Mouse (Mus musculus) spleen, postnatal 36 days (tissue): ENCODE measurements around the gene 1110059E24Rik.
"Not testable (repeated sequence)": the region's sequence is repeated elsewhere in the genome, so short reads cannot be mapped to it uniquely, and the experiment has no call there.

Source experiments
- DNase-seq, 2 experiments: peaks; one replicate each; pipeline ENCODE4 v3.0.0; 2022; ENCODE audit warnings: low spot score in 2 of 2, mixed read lengths in 1 of 2

The 1110059E24Rik gene

GRCm38 (mm10) chr19:21652285-21653171 lies at the start of gene 1110059E24Rik:
Gene 1110059E24Rik, minus strand, starts transcription at chr19:21652976.
- DNase-seq = peak; percentile 97 to 99

- DNase-seq = no peak
These were observed 28.2 kb upstream of the 1110059E24Rik start for GRCm38 (mm10) chr19:21680986-21681385.

DNA sequence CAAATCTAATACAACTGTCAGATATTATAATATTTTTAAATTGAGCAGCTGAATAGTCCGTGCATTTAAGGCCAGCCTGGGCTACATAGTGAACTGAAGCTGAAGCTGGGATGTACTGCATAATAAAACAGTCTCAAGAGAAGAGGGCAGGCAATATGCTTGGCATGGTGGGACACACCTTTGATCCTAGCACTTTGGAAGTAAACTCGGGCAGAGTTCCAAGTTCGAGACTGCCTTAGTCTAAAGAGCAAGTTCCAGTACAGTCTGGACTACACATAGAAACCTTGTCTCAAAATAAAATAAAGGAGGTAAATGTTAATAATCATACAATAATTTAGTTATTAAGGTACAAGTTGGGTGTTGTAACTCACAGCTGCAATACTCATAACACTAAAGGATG lies 27.3 kb upstream of the 1110059E24Rik start:
- no peak for DNase-seq

GRCm38 (mm10) chr19:21674354-21675096 lies 21.7 kb upstream of the 1110059E24Rik start:
- DNase-seq = no peak

- DNase-seq = no peak
These were observed 16.9 kb upstream of the 1110059E24Rik start for GRCm38 (mm10) chr19:21669650-21670049.

- no peak for DNase-seq
These were observed 11.1 kb upstream of the 1110059E24Rik start for GRCm38 (mm10) chr19:21663756-21664456.

GRCm38 (mm10) chr19:21660734-21661133 lies 8.0 kb upstream of the 1110059E24Rik start:
- DNase-seq = no peak

- DNase-seq = no peak
These were observed 2.0 kb upstream of the 1110059E24Rik start for GRCm38 (mm10) chr19:21654788-21655187.

DNA sequence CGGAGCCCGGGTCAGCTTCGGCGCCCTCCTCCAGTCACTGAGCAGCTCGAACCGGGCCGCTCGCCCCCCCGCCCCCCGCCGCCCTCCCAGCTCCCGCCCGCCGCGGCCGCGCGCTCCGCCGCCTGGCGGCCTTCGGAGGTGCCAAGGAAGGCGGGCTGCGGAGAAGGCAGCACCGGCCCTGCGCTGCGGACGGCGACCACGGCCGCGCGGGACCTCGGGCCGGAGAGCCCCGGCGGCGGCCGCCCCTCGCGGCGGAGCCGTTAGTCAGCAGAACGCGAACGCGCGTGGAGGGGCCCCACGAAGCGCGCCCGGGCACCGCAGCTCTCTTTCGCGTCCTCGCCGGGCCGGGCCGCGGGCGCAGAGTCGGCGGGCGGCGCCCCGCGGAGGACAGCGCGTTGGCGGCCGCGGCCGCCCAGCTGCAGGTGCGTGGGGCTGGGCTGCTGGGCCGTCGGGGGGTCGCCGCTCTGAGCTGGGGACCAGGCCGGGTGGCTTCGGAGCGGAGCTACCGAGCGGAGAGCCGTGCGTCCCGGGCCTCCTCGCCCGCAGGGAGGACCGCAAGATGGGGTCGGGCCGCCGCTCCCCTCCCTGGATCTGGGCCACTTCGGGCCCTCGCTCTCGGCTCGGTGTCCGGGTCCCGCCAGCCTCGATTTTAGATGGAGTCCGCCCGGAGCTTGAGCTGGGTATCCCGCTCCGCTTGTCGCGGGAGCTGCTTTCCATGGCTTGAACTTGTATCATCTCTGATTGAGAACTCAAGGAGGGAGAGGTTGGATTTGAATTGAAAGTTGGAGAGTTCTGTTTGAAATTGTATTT lies 601 bp upstream of the 1110059E24Rik start, which contains the start of gene Abhd17b:
Abhd17b (plus strand) TSS at position 14 of the 810 bp plus-strand sequence.
- DNase-seq = peak; percentile 18 to 32

GRCm38 (mm10) chr19:21651664-21652063 lies 1.1 kb downstream of the 1110059E24Rik start:
- DNase-seq = no peak

DNA sequence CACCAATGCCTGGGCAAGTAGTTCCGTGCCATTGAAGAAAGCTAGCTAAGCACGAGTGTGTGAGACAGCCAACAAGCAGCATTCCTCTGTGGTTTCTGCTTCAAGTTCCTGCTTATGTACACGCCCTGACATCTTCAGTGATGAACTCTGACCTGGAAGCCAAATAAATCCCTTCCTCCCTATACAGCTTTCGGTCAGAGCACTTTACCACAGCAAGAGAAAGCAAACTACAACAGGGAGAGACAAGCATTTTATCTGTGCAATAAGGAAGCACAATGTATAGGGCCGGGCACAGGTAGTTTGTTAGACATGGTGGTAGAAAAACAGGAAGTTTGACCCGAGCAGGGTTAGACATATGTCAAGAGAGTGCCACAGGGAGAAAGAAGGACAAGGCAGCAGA lies 6.6 kb downstream of the 1110059E24Rik start:
- DNase-seq = peak; percentile 21 to 39

- no peak for DNase-seq
These were observed 7.5 kb downstream of the 1110059E24Rik start for GRCm38 (mm10) chr19:21645301-21645700.

DNA sequence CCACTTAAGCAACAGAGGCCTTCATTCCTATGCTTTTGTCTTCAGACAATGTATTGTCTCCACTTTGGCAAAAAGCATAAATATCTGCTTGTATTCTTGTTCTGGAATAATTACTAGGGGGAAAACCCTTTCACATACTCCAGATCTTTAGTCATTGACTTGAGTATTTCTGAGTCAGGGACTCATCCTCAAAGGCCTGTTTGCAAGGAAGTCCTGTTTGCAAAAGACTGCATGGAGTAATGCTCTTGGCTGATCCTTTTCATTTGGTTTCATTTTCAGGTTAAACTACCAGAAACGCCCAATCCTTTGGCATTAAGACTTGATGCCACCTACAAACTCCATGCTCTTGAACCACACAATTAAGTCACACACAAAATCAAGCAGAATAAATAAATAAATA lies 8.8 kb downstream of the 1110059E24Rik start:
- DNase-seq = no peak

DNA sequence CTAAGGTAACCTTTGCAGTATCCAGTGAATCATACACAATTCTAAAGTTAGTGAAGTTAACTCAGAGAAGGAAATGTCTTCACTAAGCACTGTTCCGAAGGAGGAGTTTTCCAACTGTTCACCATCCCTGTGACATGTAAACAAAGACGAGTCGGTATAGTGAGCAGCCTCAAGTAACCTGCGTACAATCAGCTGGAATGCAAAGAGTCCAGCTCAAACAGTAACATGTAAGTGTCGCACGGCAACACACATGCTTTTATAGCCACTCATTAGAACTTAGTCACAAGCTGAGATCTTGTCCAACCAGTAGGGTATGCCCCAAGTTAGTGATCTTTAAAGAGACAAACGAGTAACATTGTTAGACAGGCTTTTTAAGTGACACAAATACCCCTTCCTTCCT lies 15.1 kb downstream of the 1110059E24Rik start:
- no peak for DNase-seq

DNA sequence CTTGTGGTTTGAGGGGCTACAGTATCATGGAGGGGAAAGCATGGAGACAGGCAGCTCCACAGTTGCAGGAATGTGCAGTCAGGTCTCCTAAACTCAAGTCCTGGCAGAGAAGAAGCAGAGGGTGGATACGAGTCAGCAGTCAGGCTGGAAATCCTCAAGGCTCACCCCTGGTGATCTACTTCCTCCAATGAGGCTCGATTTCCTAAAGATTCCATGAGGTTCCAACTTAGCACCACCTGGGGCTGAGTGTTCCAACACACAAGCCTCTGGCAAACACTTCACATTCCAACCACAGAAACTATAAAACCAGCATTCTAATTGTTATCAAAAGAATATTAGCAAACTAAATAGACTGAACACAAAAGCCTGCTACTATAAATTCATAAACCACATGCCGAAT lies 15.9 kb downstream of the 1110059E24Rik start:
- DNase-seq = no peak

DNA sequence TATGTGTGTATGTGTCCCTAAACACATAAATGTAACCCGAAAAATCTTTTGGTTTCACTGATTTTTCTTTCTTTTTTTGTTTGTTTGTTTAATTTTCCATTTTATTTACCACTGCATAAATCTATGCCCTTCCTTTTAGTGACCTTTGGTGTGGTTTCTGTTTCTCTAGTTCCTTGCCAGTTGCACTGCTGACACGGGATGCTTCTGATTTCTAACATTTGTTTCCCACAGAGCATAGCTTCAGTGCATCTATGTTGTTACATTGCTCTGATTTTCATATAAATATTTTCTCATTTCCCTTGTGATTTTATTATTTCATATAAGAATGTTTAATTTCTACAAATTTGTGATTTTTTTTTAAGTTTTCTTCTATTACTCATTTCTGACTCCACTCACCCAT lies 17.4 kb downstream of the 1110059E24Rik start:
- no peak for DNase-seq

DNA sequence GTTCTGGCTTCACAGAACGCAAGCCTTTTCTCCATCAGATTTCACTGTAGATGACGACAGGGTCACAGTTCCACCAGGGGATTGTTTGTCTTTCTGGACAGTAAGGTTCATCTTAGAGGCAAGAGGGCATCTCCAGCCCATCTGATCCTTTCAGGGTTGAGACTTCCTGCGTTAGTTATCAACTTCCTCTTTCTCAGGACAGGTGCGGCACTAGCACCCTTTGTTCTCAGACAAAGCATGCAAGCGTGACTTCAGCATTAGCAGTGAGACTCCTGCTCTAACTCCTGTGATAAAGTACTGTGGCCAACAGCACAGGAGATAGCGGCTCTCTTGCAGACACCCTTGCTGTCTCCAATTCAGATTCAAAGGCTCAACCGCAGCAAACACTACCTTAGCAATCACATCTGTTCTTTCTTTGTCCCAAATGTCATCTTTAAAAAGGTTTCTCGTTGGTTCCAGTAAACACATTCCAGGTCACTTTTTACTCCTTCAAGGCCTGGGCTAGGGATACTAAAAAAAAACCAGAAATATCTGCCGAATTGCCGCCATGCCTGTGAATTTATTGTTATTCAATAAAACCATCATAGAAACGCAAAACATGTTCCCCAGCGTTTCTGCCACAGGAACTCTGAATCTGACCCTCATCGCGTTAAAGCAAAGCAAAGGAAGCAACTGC lies 22.0 kb downstream of the 1110059E24Rik start:
- peak; percentile 83 to 84 for DNase-seq

- peak in 1 of 2 experiments; percentile 19 for DNase-seq
These were observed 23.3 kb downstream of the 1110059E24Rik start for GRCm38 (mm10) chr19:21629501-21629900.

- no peak for DNase-seq
These were observed 23.7 kb downstream of the 1110059E24Rik start for GRCm38 (mm10) chr19:21629030-21629429.

GRCm38 (mm10) chr19:21628440-21628839 lies 24.3 kb downstream of the 1110059E24Rik start:
- DNase-seq = not testable (repeated sequence)
